Mouse (Mus musculus): Measurements from ENCODE around the gene Ciapin1.

Ciapin1 gene

GRCm38 (mm10) chr8:94837662-94838574, at the start of gene Ciapin1, which contains the start of gene Coq9:
Gene Ciapin1 (minus strand): TSS chr8:94838358.
Gene Coq9 (plus strand): TSS chr8:94838321.
- peak; percentile 94 to 96 for DNase-seq

DNA sequence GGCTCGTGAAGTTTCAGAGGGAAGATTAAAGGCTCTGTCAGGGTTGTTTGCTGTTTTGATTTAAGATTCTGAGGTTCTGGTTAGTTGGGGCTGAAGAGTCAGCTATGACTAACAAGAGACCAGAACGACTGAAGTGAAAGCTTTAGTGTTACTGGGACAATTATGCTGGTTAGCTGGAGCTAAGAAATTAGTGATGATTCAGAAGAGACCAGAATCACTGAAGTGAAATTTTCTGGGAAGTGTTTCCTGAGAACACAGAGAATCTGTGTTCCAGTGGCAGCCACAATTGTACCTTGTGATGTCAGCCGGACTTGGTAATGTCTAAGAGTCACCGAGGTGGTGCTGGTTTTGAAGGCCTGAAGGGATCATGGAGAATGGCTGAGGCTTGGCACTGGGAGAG, 42.6 kb upstream of the Ciapin1 start:
- no peak for DNase-seq

DNA sequence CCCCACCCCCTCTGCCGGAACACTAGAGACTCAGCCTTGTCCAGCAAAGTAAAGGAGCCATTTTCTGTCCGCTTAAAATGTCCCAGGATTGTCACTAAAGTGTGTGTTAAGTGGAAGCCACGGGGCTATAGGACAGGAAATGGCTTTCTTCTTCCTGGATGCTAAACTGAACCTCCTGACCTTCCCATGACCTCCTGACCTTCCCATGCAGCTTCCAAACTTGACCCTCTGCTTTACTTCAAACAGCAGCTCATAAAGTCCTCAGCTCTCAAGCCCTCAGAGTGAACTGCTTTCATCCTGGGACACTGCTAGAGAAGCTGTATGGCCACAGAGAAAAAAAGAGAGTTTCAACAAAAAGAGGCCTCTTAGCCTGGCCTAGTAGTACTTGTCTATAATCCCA, 38.7 kb upstream of the Ciapin1 start:
- no peak for DNase-seq

- DNase-seq: peak; percentile 84 to 85
Measured at GRCm38 (mm10) chr8:94876197-94876730, 38.1 kb upstream of the Ciapin1 start, which contains the start of gene Dok4. Gene Dok4 (minus strand): TSS chr8:94876330.

- DNase-seq: no peak
Measured at GRCm38 (mm10) chr8:94875871-94876150, 37.7 kb upstream of the Ciapin1 start.

DNA sequence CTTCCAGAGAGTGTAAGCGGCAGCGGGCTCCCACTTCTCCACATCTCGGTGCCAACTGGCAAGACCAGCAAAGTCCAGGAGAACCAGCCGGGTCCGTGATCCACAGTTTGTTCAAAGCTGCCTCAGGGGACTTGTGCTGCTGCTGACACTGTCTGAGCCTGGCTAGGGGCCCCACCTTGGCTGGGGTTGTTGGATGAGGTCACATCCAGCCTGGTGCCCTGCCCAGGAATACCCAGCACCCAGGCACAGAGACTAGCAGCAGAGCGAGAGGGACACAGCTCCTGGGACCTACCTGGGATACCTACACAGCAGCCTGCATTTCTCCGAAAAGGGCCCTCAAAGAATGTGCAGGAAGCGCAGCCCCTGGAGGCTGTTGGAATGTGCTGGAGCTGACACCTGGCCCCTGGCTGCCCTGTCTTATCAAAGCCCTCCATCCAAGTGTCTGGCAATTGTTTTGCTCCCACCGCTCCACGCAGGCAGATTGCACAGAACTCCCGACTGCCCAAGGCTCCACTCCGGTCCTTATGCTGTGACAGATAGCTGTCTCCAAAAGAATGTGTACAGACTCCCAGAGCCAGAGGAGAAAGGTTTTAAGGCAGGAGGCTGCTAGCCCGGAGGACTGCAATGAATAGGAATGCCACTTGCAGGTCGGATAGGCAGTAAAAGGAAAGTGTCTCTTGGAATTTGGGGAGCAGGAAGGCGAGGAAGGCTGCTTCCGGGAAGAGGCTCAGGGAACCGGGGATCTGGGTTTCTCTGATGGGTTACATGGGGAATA, 37.1 kb upstream of the Ciapin1 start:
- peak; percentile 35 to 48 for DNase-seq

DNA sequence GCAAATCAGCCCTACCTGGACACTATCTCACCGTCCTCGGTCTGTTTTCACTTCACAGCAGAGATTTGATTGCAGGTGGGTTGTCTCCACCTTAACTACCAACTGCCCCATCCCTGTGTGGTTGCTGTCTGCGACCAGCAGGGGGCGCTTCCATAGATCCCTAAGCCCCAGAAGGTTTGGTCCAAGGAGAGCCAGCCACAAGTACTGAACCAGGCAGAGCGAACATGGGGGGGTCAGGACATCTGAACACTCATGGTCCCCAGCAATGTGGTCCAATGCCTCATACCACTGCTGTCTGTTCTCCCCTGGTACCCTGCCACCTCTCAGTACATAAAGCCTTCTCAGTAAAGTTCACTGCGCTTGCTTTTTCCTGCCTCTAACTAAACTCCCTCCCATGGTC, 36.2 kb upstream of the Ciapin1 start:
- DNase-seq: peak; percentile 75 to 83

DNA sequence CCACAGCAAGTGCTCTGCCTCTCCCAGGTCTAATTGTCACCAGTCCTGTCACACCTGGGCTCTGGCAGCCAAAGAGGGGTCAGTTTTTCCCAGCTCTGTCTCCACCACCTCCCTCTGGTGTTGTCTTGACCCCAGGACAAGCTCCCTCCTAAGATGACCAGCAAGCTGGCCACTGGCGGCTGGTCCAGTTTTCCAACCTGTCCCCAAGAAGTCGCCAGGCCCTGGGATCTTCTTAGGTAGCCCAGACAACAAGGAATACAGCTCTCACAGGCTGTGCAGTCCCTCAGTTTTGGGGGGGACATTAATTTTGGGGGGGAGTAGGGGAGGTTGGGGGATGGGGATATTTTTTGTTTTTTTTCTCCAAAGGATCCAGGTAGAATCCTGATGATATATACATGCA, 34.4 kb upstream of the Ciapin1 start:
- no peak for DNase-seq

DNA sequence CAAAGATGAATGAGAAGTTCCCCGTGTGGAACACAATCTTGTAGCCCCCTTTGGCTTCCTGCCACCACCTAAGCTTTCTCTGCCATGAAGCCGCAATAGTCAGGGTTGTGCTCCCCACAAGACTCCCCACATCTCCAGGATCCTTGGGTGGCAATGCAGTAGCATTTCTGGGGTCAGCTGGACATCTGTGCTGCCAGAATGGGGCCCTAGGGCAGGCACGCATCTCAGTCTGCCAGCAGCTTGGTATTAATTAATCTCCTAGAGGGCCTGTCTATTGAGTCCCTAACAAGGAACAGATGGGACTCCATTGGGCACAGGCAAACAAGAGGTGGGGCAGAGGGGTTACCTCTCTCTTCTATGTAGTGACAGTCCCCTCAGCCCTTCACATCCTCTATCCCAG, 34.0 kb upstream of the Ciapin1 start:
- peak in 1 of 2 experiments; percentile 39 for DNase-seq

GRCm38 (mm10) chr8:94871108-94871894, 33.1 kb upstream of the Ciapin1 start:
- peak; percentile 77 to 80 for DNase-seq

DNA sequence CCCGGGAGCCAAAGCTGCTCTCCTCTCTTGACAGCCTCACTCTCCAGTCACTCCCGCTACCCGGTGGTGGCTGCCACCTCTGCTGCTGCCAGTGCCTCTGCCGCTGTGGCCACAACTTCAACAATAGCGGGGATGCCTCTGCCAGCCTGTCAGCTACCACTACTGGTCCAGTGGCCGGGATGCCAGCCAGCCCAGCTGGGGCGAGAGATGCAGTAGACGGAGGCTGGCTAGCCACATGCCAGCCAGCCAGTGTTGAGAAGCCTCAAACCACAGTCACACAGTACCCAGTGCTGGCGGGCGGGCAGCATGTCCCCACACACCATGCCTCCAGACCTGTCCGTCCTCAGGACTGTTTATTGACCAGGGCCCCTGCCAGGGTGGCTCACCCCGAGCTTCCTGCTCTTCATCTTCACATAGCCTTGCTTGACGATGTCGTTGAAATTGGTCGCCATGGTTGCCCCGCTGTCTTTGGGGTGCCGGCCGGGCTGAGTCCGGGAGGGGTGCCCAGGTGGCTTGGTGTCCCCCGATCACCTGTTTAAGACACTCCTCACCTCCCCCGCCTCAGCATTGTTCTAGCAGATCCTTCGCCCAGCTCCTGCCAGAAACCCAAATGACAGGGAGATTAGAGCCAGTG, 32.4 kb upstream of the Ciapin1 start:
- DNase-seq: peak; percentile 68 to 80

DNA sequence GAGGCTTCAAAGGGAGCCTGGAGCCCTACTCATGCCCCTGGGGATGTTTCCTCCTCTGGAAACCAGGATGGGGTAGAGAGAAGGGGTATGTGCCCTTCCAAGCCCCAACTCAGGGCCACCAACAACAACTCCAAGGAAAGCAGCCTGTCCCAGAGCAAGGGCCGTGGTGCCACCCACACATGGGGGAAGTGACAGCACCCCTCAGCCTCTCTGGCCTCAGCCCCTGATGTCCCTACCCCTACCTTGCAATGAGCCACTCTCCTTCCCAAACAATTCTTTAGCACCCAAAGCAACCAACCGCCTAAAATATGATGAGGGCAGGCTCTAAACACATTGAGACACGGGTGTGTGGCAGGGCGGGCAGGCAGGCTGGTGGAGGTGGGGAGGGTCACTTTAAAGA, 31.8 kb upstream of the Ciapin1 start:
- DNase-seq: no peak

- DNase-seq: no peak
Measured at GRCm38 (mm10) chr8:94869146-94869545, 31.0 kb upstream of the Ciapin1 start.

DNA sequence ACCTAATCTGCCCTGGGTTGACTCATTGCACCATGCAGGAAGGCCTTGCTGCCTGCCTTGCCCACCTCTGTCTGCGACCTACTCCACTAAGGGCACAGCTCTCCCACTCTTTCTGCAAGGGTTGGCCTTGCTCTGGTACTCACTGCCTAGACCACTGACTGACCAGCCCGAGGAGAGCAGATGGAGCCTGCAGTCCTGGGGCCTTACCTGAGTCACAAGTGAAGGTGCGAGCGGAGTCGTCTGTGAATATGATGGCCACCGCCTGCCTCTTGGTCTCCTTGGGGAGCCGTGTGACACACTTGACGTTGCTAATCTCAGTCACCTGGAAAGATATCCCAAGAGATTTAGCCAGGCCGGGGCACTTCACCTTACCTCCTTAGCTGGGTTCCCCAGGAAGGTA, 28.8 kb upstream of the Ciapin1 start:
- DNase-seq: no peak

GRCm38 (mm10) chr8:94865292-94865691, 27.1 kb upstream of the Ciapin1 start:
- no peak for DNase-seq

DNA sequence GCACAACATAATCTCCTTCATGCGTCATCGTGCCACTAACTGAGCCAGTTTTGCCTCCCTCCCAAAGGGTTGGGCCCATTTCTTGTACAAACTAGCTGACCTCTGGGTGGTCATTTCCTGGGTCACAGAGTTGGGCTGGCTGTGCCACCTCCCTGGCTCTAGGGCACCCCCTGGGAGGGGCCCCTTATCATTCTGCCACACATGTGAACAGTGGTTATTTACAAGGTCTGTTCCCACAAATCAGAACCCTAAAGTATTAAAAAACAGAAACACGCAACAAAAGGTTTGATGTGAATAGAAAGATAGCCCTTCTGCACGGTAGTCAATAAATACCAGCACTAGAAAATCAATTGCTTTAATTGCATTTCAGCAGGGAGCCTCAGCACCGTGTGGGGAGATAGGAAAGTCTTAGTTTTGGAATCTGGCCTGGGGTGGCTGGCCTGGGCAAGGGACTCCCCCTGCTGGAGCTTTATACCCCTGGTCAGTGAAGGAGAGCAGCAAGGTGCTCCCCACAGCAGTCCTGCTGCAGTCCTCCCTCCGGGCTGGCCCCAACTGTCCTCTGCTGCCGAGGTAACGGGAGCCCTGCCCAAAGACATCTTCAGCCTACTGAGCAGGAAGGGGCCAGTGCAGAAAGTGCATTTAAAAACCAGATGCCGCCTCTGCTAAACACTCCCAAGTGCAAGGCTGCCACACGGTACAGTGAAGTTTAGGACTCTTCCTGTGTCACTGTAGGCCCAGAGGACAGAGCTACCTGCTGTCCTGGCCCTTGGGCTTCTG, 25.9 kb upstream of the Ciapin1 start:
- no peak for DNase-seq

- no peak for DNase-seq
Measured at GRCm38 (mm10) chr8:94862487-94863220, 24.5 kb upstream of the Ciapin1 start.

DNA sequence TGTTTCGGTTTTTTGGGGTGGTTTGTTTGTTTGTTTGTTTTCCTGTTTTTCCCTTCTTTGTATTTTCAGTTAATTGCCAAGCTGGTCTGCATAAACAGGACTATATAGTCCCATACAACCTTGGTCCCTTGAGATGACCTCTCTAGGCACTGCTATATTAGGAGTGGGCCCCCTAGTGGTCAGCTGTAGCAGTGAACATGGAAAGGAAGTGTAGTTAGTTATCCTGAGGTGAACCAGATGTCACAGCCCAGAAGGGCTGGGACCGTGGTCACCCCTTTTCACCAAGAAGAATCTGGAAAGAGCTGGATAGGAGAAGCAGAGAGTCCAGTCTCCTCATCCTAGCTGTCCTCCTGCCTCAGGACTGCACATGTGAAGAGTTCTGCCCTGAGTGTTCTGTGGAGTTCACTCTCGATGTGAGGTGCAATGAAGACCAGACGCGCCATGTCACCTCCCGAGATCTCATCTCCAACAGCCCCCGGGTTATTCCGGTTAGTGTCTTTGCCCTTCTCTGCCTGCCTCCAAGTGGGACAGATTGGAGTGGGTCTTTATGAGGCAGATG, 23.3 kb upstream of the Ciapin1 start:
- peak; percentile 67 to 80 for DNase-seq

- peak; percentile 97 for DNase-seq
Measured at GRCm38 (mm10) chr8:94857346-94858173, 19.4 kb upstream of the Ciapin1 start, which contains the start of gene Polr2c. Gene Polr2c (plus strand): TSS chr8:94857450.

GRCm38 (mm10) chr8:94857011-94857345, 18.8 kb upstream of the Ciapin1 start:
- DNase-seq: no peak
